Mouse (Mus musculus): ENCODE data around the gene Arcn1. TPM values are rescaled to one million over a fixed set of nuclear protein-coding genes. Genes with fewer than 3 reads are reported as not detected.
"Not testable (repeated sequence)": the region's sequence is repeated elsewhere in the genome, so short reads cannot be mapped to it uniquely, and the experiment has no call there.

The Arcn1 gene
- 100 to 1,000 TPM; 173 to 185 TPM for total RNA-seq (2021)
- long read RNA-seq, experiment 1, full-length matches to known transcripts, result 69 of 111 reads
- long read RNA-seq, experiment 1, partial matches to known transcripts, result 36 of 111 reads
- long read RNA-seq, experiment 1, other reads (novel, unspliced or antisense), result 6 of 111 reads
- long read RNA-seq, experiment 2, full-length matches to known transcripts, result 37 of 44 reads
- long read RNA-seq, experiment 2, partial matches to known transcripts, result 0 of 44 reads
- long read RNA-seq, experiment 2, other reads (novel, unspliced or antisense), result 7 of 44 reads

DNA sequence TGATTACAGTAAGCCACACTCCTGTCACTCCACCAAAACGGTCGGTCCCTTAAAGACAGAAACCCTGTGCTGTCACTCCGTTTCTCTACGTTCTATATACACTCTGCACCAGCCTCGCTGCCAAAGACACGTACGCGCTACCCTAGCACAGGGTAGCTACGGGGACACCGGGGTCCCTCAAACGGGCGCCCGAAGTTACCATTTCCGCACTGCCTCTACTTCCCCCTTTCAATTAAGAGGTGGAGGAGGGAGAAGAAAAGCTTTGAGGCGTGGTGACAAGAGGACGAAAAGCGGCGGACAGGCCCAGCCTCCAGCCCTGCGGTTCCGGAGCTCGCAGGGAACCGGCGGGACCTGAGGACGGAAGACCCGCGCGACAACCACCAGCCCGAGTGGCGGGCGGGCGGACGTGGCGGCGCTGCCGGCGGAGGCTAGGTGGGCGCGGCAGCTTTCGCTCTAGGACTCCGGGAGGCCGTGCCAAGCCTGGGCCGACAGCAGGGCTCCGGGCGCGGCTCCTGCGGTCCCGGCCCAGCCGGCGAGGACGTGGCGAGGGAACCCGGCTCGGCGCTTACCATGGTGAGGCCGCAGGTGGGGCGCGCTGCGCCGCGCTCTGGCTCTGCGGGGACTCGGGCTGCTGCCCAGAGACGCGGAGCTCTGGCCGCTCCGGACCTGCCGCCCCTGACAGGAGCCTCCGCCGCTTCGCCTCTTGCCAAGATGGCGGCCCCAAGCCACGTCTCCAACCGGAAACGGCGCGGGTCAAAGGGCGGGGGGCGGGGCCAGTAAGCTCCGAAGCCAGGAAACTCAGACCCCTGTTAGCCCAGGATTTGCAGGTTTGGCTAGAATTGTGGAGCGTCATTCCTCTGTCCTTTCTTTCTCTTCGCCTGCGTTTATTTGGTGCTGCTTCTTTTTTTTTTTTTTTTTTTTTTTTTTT, at the start of gene Arcn1, which contains the start of gene Ift46:
Gene Arcn1, minus strand, starts transcription at position 745 of the 928 bp plus-strand sequence.
Gene Ift46, plus strand, starts transcription at position 808 of the 928 bp plus-strand sequence.
- DNase-seq, result peak; percentile 87

DNA sequence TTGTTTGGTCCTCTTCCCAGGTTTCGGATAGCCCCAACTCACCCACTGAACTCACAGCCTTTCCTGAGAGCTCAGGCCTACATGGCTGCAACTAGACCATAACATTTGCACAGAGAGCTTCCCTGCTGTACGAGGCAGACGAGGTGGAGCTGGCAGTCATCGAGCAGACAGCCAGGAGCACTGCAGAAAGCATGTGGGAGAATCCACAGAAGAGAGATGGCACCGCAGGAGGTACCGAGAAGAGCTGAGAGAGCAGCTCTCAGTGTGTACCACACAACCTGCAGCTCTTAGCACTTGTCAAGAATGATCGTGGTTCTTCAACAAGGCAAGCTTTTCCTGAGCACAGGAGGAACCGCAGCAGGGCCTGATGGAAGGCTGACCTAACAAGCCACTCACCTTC, 46.5 kb upstream of the Arcn1 start:
- DNase-seq, result no peak

DNA sequence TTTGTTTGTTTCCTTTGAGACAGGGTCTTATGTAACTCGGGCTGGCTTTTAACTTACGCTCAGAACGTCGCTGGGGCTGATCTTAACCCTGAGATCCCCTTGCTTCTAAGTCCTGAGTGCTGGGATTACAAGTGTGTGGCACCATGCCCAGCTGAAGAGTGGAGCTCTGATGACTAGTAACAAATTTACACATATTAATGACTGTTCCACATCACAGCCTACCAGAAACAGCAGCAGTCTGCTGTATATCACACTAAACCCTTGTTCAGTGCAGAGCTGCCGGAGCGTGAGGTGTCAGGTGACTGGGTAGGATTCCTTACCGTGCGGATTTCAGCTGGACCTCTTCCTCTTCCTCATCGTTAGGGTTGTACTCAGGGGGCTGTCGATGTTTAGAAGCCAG, 42.7 kb upstream of the Arcn1 start:
- DNase-seq, result no peak

DNA sequence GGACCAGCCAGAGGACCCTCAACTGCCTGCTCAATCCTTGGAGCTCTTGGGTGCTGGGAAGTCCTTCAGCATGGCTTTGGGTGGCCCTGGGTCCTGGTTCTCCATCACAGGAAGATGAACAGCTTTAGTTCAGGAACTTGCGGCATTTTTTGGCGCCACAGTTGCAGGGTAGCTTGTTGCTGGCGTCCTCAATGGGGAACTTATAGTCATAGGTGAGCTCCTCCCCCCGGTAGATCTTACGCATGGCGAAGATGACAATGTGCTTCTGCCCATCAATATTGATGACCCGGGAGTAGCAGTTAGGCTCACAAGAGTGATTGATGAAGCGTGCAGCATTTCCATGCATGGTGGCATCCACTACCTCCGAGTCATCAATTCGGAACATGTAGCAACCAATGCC, 40.1 kb upstream of the Arcn1 start:
- DNase-seq, result no peak

DNA sequence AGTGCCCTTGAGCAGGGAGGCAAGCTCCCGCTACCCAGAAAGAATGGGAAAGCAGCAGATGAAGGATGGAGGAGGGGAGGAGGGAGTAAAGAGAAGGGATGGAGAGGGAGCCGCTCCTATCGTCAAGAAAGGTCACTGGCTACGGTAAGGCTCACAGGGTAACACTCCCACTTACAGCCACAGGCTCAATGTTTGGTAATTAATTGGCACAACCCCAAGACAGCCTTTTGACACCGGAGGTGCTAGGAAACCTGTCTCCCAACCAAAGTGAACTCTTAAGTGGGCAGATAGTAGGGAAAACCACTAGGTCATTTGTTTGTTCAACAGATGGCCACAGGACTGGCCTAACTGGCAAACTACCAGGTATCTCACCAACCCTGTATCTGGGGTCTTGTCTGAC, 39.5 kb upstream of the Arcn1 start:
- DNase-seq, result no peak

DNA sequence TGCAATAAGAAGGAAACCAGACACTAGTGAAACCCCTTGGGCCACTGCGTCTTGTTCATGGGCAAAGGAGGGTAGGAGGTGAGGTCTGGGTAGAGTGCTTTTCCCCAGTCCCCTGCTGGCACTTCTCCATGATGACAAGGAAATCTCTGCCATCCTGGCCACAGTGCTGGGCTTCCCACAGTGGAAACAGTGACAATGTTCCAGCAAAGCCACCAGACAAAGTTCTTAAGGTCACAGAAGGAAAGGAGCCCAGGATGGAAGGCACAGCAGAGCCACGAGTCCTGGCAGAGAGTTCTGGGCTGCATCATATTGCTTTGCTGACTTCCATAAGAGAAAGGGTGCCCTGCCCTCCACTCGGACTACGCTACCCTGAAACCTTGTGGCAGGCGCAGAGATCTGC, 37.9 kb upstream of the Arcn1 start:
- no peak for DNase-seq

DNA sequence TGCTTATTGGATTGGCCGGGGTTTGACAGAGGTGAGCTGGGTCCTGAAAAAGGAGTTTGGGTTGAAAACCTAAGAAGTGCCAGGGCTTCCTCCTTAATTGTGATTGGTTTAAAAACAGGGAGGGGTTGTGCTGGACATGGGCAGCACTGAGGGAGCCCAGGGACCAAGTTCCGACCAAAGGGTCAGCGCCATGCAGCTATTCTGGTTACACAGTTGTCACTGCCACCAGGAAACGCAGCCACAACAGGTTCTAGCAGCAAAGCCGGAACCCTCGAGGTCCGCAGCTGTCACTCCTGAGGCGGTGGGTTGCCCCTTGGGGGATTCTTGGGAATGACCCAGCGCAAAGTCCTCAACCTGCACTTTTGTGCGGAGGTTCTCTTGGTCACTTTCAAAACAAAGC, 37.0 kb upstream of the Arcn1 start:
- DNase-seq, result no peak

DNA sequence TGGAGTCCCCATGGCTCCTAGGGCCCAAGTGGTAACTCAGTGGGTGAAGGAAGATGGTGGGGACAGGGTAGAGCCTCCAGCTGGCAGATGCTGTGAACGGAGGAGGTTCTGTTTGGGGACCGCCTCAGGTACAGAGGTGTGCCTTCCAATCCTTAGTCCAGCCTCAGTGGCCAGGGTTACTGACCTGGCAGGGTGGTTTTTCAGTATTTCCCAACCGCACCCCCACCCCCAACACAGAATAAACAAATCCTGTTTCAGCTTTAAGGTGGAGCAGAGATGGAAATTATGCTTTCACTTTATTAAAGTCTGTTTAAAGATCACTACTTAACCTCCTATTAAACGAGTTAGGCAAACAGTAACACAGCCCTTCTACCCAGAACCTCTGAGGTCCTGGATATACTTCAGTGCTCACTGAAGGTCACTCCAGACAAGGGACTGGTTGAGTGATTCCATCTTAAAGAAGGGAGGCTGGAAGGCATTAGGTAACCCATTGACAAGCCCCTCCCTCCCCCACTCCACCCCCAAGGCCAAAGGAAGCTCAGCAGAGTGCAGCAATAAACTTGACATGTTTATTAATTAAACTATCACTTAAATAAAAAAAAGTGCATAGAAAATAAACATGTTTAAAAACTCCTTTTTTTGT, 35.3 kb upstream of the Arcn1 start, which contains the start of gene Ttc36:
Gene Ttc36, minus strand, starts transcription at position 265 of the 643 bp plus-strand sequence.
- peak in 1 of 2 experiments; percentile 48 for DNase-seq

DNA sequence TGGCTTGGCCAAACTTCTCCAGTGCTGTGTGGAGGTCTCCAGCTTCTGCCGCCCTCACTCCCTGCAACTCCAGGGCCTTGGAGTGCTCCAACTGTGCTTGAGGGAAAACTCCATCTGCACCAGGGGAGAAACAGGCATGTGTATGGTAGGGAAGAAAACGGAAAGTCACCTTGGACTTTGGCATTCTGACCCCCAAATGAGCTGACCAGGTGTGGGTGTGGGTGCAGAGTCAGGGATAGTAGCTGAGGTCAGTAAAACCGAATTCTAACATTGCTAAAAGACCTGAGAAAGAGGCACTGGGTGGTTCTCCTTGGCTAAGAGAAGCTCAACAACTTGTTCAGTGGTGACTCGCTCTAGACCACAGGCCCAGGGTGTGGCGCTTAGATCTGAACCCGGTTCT, 34.0 kb upstream of the Arcn1 start:
- no peak for DNase-seq

DNA sequence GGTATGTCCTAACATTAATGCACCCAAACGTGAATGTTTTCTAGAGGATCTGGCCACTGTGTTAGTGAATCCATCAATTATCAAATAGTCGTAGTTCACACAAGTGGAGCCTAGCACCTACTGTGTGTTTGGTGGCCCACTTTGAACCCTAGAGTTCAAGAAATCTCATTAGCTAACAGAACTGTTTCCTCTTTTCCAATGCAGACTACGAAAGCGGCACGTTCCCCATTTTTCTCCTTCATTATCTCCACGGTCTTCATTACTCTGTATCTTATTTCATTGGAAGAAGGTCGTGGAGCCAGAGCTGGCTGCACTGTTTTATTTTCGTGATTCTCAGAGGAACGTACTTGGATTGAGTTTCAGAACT, 32.3 kb upstream of the Arcn1 start:
- no peak for DNase-seq

DNA sequence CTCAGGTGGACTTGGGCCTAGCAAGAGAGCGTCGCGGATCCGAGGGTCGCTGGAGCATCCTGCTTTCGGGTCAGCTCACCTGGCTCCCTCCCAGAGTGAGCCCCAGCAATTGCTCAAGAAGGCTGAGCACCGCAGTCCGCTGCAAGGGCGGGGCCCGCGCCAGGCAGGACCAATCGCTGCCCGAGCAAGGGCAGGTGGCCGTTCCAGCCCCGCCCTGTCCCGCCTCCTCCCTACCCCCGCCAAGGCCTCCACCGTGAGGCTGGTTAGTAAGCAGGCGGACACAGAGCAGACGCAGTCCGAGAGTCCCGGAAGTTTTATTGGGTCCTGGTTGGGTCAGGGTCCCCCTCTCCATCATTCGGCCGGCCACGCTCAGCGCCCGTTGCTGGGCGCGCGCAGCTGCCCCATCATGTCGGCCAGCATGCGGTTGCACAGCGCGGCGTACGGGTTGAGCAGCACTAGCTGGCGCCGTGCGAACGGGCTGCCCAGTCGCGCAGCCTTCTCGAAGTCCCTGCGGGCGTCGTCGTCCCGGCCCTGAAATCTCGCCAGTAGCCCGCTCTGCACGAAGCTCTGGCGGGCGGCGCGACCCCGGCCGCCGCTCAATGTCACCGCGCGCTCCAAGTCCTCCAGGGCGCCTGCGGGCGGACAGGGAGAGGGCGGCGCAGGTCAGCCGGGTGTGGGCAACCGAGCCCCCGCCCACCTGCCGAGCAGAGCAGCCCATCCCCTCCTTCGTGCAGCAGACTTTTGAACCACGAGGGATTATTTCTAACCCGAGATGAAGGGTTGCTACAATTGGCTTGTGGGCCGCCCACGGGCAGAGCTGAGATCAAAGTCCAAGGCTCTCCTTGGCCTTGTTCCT, 31.7 kb upstream of the Arcn1 start, which contains the start of gene Tmem25:
Gene Tmem25, minus strand, starts transcription at position 206 of the 856 bp plus-strand sequence.
- DNase-seq, result peak; percentile 94 to 96

DNA sequence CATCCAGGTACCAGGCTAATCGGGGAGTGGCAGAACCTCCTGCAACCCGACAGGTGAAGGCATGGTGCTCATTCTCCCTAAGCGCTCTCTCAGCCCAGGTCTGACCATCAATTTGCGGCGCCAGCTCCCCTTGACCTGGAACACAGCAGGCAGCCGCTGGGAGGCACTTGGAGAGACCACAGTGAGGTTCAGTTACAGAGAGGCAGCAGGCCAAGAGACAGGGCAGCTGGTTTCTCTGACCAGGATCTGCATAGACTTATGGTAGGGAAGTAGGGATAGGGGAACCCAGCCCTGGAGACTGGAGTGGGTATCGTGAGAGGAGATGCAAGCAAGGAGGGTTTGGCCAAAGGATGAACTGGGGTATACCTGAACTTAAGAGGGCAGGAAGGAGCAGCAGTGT, 30.7 kb upstream of the Arcn1 start:
- no peak for DNase-seq

DNA sequence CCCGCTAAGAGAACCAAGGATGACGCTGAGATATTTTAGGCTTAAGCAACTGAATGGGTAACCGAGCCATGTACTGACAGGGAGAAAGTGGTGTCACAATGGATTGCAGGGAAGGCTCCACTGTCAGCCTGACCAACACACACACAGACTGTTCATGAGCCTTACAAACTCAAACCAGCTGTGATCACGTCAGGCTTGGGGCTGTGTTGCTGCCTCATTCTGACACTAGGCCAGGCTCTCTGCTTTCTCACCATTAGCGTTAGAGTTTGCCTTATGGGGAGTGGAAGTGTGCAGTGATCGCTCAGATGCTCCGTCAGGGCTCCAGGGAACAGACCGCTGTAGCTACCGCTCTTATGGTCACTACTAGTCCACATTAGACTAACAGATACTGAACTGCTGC, 25.2 kb upstream of the Arcn1 start:
- no peak for DNase-seq

DNA sequence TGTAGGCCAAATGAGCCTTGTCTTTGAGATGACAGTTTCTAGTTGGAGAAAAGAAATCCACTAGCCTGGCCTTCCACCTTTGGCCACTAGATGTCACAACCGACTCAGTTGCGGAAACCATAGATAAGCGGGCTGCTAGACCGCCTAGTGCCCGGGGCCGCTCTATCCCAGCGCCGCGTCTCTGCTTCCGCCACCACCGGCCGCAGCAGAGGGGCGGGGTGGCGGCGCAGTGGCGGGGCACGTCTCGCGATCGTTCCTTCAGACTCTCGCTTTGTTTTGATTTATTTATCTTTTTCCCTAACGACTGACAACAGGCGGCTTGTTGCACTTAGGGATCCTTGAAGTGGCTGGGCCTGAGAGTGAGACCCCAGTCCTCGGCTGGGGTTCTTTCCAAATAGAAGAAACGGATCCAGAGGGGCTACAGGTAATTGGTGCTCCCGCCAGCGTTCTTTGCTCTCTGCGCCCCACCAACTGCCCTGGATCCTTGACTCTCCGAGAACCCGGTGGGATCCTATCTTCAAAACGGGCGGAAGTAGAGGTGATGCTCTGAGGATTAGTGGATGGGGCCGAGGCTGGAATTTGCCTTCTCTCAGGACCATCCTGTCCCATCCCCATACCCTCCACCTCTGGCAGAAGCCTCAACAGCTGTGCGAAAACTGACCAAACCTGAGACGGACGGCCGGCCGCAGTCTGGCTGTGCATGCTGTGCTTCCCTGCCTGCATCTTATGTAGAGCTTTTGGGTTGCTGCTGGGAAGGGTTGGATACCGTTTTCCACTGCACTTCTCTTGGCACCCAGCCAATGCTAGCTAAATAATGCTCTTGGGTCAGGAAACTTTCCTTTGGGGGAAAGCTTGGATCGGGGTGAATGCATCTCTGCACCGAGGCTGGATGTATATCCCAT, 5.4 kb upstream of the Arcn1 start:
- DNase-seq, result peak; percentile 94 to 97

DNA sequence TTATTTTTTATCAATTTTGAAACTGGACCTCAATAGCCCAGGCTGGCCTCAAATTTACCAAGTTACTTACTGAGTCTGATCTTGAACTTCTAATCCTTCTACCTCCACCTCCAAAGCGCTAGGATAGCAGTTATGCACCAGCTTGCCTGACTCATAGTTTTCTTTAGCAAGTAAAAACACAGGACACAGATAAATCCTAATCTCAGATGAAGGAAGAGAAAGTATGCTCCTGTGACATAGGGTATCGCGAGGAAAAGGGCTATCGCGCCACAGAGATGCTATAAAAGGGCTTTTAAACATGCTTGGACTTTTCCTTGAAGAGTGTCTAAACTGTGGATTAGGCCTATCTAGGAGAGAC, 4.7 kb upstream of the Arcn1 start:
- no peak for DNase-seq

DNA sequence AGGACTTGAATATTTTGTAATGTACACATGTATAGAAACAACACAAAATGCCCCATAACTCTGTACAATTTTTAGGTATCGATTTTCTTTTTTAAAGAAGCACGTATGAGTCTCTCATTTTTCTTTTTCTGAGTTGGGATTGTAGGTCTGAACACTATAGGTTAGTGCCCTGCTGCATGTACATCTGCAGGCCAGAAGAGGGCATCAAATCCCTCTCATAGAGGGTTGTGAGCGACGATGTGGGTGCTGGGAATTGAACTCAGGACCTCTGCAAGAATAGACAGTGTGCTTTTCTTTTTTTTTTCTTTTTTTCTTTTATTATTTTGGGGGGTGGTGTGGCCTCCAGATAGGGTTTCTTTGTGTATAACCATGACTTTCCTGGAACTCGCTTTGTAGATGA, 3.7 kb upstream of the Arcn1 start:
- DNase-seq, result no peak

DNA sequence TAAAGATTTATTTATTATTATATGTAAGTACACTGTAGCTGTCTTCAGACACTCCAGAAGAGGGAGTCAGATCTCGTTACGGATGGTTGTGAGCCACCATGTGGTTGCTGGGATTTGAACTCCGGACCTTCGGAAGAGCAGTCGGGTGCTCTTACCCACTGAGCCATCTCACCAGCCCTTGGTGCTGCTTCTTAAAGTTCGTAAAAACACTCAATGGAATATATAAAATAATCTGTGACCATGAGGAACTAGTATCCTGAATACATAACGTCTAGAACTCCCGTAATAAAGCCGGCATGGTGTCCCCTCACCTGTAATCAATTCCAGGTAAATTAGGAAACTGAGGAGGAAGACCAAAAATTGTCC, 367 bp upstream of the Arcn1 start:
- not testable (repeated sequence) for DNase-seq

DNA sequence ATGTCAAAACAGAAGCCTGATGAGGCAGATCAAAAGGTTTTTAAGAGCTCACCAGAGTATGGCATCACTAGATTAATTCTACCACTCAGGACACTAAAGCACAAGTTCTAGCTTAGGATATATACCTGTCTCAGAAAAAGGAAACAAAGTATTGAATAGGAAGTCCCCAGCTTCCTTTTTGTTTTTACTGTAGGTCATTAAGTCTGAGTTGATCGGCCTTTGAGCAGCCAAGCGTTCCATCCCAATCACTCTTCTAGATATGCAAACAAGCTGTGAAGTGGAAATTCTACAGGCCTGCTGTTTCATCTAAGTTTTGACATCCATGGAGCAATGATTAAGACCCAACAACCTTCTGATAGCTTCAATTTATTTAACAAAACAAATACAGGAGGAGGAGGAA, 6.8 kb downstream of the Arcn1 start:
- DNase-seq, result no peak

DNA sequence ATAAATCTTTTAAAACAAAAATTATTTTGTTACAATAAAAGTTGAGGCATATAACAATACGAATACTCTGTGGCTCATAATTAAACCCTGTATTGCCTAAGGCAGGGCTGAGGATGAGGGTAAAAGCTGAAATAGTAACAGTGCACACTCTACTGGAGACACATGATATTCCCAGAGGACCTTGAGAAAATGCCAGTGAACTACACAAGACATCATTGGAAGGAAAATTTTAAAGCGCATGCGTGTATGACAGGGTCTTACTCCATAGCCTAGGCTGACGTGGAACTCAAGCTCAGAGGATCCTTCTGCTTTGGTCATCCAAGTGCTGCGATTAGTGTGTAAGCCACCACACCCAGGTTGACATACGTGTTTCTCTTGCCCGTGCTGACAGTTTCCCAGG, 19.2 kb downstream of the Arcn1 start:
- peak in 1 of 2 experiments; percentile 28 for DNase-seq

DNA sequence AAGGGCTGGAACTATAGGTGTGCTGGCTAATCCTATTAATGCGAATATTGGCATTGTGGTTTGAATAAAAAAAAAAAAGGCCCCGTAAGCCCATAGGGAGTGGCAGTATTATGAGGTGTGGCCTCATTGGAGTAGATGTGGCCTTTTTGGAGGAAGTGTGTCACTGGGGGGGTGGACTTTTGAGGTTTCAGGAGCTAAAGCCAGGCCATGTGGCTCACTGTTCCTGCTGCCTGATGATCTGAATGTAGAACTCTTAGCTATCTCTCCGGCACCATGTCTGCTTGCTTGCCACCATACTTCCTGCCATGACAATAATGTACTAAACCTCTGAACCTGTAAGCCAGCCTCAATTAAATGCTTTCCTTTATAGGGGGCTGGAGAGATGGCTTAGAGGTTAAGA, 20.3 kb downstream of the Arcn1 start:
- no peak for DNase-seq

DNA sequence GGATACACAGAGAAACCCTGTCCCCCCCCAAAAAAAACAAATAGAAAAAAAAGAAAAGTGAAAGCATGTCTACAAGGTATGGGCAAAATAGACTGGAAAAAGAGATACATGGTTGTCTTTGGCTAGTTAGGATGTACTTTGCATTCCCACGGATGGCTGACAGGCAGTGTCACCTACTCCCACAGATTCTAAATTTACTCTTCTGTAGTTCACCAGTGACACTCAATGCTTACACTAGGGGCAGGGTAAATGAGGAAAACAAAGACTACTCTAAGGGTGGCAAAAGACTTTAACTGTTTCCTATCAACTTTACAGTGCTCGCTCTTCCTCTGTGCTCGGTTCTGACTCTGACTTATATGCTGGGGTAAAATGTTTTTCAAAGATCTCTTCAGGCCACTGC, 21.0 kb downstream of the Arcn1 start:
- DNase-seq, result no peak

Data from adrenal gland, postnatal 36 days (tissue).